Mouse (Mus musculus): Measurements from ENCODE around the gene Bdp1.
A peak's percentile ranks its signal among the peaks of the same experiment; 100 is the strongest.

The Bdp1 gene

GRCm38 (mm10) chr13:100103748-100104254 is at the start of gene Bdp1:
Gene Bdp1, minus strand, starts transcription at chr13:100104070.
- peak; percentile 96 for DNase-seq

GRCm38 (mm10) chr13:100152659-100153058 is 48.8 kb upstream of the Bdp1 start:
- DNase-seq, result no peak

GRCm38 (mm10) chr13:100141646-100142314 is 37.9 kb upstream of the Bdp1 start:
- no peak for DNase-seq

DNA sequence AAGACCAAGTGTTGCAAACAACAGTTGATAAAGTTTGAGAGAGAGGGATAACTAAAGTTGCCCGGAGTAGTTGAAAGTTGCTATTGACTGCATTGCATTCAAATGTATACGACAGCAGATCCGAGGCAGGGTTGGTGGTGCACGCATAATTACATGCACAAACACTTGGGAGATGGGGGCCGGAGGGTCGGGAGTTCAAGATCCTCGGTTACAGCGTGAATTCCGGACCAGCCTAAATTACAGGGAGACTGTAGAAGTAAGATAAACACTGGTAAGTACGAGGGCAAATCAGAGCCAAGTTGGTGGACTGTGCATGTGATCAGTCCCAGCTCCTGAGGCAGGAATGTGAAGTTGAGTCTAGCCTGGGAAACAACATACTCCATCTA is 21.4 kb upstream of the Bdp1 start:
- no peak for DNase-seq

DNA sequence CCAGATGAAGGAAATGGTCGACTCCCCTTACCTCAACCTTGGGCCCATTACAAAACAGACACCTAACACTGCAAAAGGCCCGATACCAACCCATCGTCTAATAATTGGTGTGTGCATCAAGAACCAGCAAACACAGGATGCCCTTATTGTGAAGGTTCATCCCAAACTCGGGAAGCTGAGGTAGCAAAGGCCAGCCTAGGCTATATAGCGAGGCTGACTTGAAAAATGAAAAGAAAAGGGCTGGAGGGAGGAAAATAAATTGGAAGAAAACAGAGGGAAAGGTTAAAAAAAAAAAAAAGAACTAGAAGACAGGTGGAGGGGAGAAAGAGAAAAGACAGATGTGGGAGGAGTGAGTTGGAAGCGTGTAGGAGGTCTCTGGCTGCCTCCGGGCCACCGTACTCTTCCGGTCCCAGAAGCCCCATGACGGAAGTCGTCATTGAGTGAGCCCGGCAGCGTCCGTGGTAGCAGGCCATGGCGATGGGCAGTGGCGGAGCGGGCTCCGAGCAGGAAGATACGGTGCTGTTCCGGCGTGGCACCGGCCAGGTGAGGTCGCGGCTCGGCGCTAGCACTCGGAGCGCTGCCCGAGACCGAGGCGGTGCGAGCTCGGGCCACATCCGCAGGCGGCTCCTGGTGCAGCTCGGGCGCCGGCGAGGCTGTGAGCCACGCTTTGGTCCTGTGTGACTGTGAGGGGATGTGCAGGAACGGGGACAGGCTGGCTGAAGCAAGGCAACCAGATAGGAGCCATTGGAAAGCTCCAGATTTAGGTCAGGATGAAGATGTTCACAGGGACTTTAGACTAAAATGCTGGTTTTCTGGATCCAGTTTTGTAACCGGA is 20.8 kb upstream of the Bdp1 start, which contains the start of gene Smn1:
Gene Smn1, plus strand, starts transcription at position 430 of the 835 bp plus-strand sequence.
- peak; percentile 95 for DNase-seq

DNA sequence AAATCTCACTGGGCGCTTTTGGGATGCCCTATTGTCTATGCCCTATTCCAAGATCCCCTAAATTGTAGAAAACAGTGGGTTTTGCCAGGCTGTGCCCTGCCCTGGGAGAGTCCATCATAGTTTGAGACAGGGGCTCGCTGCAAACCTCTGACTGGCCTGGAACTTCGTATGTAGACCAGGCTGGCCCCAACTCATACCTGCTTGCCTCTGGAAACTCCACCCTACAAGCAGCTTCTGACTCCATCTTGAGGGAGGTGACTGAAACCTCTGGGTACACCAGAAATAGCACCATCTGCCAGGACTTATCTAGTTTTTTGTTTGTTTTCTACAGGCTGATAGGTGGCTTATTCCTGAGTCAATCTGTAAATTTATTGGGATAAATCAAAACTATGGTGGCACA is 20.1 kb upstream of the Bdp1 start:
- no peak for DNase-seq

DNA sequence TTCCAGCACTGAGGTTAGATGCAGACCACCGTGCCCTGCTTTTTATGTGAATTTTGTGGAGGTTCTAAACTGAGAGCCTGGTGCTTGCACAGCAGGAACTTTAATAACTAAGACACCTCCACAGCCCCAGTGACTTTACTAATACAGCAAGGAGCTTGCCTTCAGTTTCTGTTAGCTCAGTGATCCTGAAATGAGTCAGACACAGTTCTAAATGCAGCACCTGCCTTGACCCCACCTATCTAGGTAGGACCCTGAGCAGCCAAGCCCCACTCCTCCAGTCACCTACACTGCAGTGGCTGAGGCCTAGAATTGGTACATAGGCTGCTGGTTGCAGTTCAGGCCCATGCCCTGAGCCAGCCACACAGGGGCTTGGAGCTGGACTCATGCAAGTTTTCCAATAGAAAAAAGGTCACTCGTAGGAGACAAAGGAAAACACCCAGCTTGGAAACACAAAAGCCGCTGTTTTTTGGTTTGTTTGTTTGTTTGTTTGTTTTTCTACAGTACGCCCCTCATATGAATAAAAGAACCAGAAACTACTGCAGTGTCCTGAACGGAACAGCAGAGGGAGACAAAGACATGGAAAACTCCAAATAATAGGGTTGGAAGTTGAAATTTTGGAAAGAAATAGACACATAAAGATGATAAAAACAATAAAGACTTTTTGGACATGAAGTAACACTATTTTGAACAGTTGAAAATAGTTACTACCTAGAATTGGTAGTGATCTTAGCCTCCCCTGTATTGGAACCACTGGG is 8.5 kb upstream of the Bdp1 start:
- DNase-seq, result peak; percentile 13

DNA sequence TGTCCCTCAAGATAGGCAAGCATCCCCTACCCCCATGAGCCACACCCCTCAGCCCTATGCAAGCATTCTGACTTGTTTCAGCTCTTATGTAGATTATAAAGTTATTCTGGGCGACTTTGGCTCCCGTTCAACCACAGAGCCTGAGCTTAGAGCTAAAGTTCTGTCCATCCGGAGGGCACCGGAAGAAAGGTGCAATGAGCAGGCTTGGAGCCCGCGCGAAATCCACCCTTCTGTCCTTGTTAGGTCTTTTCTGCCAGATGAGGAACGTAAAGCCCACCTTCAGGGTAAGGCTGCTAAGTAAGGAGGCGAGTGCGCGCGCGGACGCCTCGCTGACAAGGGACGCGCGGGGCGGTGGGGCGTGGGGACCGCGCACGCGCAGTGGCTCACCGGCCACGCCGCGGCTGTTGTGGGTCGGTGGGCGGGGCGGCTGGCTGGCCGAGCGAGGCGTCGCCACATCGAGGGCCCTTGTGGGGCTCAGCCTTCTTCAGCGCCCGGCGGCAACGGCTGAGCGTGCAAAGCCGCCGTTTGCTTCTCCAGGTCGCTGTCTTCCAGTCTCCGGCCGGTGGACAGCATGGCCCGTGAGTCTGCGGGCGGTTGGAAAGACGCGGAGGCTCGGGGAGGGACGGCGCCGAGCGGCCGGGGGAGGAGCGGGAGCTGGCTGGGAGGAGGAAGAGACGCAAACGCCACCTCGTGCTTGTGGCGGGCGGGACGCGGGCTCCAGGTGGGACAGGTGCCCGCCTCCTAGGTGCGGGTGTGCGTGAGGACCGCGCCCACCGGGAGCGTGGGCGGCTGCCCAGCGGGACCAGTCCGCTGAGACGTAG is 4.0 kb upstream of the Bdp1 start, which contains the start of gene Serf1:
Gene Serf1, plus strand, starts transcription at position 361 of the 821 bp plus-strand sequence.
- DNase-seq, result peak; percentile 91

DNA sequence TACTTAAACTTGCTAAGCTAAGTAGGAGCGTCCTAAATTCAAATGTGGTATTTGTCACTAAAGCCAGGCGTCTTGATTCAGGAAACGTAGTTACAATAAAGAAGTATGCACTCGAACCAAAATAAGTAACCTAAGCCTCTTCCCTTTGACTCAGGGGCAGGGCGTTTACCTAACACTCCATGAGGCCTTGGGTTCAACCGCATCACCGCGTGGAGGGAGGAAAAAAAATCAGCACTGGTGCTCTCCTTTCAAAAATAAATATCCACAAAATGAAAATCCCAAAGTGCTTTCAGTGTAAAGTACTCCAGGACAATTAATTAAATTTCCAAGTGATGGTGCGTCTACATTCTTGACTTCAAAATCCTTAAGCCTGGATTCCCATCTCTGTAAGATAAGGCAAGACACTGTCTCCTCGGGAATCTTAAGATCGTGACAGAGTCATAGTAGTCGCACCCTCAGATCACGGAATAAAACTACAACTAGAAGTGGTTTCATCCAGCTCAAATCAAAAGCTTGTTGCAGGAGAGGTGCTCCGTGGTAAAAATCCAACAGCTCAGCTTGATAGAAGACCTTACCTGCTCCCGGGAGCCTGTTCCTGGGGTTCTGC is 715 bp downstream of the Bdp1 start:
- DNase-seq, result no peak

DNA sequence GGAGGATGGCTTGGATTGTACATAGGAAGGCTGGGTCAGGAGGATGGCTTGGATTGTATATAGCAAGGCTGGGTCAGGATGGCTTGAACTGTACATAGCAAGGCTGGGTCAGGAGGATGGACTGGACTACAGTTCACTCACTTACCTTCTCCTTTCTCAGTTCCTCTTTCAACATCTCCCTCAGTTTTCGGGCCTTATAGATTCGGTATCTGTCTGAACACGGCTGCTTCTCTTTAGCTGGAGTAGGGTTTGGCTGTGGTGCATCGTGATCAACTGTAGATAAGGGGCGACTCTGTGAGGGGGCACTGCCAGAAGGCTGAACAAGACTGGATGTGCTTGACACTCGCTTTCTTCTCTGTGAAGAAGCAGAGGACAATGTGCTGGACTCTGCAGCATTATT is 5.1 kb downstream of the Bdp1 start:
- DNase-seq, result no peak

- DNase-seq, result no peak
These were observed 32.4 kb downstream of the Bdp1 start for GRCm38 (mm10) chr13:100071473-100071872.

DNA sequence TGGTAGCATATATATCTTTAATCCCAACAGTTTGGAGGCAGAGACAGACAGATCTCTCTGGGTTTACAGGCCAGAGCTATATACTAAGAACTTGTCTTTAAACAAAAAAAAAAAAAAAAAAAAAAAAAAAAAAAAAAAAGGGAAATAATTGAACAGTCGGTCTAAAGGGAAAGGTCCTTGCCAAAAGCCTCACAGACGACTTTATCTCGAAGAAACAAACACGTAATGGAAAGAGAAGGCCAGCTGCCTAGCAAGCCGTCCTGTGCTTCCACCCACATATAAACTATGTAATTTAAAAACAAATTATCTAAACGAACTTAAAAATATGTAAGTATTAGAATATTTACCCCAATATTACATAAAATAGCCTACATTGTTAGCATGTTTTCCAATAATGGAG is 36.0 kb downstream of the Bdp1 start:
- no peak for DNase-seq

DNA sequence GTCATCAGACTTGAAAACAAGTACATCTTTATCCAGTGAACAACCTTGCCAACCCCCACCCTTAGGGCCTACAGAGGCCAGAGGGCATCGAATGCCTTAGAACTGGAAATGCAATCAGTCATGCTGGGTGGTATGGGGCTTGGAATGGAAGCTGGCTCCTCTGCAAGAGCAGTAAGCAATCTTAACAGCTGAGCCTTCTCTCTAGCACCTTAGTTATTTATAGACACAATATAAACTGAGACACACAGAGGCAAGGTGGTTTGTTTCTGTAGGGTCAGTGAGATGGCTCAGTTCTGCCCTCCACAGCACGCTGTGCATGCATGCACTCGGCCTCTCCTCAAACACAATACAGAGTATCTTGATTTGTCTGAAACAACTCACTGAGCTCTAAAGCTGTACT is 39.9 kb downstream of the Bdp1 start:
- no peak for DNase-seq

- peak; percentile 10 for DNase-seq
These were observed 46.1 kb downstream of the Bdp1 start for GRCm38 (mm10) chr13:100057738-100058137.

DNA sequence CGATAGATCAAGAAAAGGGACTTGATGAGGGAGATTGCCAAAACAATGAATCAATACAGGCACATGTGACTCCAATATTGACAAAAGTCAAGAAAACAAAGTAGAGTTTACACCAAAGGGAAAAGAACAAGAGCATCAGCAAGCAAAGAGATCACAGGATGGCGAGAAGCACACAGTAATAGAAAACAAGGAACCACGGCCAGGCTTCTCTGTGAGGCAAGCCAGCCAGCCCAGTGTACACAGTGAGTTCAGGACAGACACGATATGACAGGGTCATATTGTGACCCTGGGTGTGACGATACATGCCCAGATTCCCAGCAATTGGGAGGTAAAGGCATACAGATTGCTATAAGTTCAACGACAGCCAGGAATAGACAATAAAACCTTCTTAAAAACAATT is 77.9 kb downstream of the Bdp1 start:
- no peak for DNase-seq

- DNase-seq, result peak; percentile 6
These were observed 87.0 kb downstream of the Bdp1 start for GRCm38 (mm10) chr13:100016891-100017290.

DNA sequence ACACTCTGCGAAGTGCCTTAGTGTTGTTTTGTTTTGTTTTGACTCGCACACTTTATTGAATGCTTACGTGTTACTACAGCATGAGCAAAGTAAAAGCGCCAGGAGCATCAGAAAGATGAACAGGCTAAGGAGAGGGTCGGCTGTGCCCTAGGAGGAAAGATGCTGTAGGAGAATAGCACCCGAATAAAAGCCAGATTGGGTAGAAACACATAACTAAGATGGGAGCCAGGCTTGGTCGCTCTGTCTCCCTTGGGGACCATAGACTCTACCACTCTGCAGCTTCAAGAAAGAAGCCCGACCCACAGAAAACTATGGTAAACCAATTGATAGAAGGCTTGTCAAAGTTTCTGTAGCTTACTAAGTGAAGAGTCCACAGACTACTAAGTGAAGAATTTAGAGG is 87.9 kb downstream of the Bdp1 start:
- DNase-seq, result peak; percentile 8

DNA sequence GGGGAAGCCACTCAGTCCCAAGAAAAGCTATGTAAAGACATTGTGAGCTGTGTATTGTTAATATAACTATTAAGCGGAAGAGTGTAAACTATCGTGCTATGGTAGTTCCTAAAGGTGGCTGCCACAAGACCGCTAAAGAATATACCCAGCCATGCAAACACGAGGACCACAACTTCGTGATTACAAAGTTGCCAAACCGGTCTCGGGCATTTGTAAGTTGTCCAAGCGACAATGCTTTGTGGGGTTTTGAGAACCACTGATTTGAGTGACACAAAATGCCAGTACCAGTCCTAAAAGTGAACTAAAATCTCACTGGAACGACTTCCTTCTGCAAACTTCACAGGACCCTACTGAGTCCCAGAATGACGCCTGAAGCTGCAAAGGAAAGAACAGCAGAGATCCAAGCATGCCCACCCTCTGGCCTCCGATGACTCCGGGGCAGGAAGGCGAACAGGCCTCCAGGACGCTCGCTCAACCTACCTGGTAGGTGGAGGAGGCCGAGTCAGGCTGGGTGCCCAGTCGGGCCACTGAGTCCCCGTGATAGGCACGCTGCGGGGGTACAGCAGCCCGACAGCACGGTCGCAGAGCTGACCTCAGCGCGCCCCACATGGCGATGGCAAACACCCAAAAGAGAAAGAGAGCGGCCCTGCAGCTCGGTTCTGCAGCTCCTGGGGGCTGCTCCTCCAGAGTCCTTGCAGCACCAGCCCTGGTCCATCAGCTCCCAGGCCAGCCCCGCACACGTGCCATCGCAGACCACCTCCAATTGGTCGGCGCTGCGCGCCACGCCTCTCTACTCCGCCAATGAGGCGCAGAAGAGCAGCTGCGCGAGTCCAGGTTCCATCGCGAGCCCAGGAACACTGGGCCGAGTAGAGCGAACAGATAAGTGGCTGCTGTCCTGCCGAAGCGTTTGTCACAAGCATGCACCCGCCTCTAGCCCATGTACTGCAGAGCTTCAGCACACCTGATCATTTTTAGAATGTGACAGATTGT is 88.7 kb downstream of the Bdp1 start, which contains the start of gene Mccc2:
Gene Mccc2, minus strand, starts transcription at position 734 of the 990 bp plus-strand sequence.
- DNase-seq, result peak; percentile 93

GRCm38 (mm10) chr13:100005911-100006496 is 97.9 kb downstream of the Bdp1 start:
- DNase-seq, result no peak

- DNase-seq, result peak; percentile 90
These were observed 102.1 kb downstream of the Bdp1 start for GRCm38 (mm10) chr13:100001790-100002196.
